Mouse (Mus musculus) midbrain, embryonic 14.5 days (tissue): ENCODE results near the gene Krt10. TPM values are rescaled to one million over a fixed set of nuclear protein-coding genes. Genes with fewer than 3 reads are reported as not detected.

Experiments used
- ATAC-seq: fragments of 200-750 bp; cut with Nextera tagmentation; 2 replicates; pipeline ENCODE4 v1.8.0; 2017; ENCODE audit warnings: moderate number of reproducible peaks, moderate library complexity; ENCODE audit not compliant: low FRiP score, low TSS enrichment
- DNase-seq: peaks from one replicate; pipeline ENCODE4 v3.0.0-alpha.2; 2015
- H3K27ac ChIP-seq: fragments of 300-500 bp; sonication (generic); replicated peaks from 2 replicates; pipeline ENCODE4 v1.5.1; 2014; ENCODE audit warnings: mild to moderate bottlenecking, low read depth, low read length, moderate library complexity
- H3K27me3 ChIP-seq: fragments of 300-500 bp; sonication (generic); 2 replicates; pipeline ENCODE4 v1.6.1; 2014; ENCODE audit warnings: low read length, control low read depth, mixed read lengths; ENCODE audit not compliant: control insufficient read depth, insufficient read depth
- H3K36me3 ChIP-seq: fragments of 300-500 bp; sonication (generic); 2 replicates; pipeline ENCODE4 v1.6.1; 2014; ENCODE audit warnings: low read length, control low read depth; ENCODE audit not compliant: control insufficient read depth, insufficient read depth
- H3K4me1 ChIP-seq: fragments of 300-500 bp; sonication (generic); 2 replicates; pipeline ENCODE4 v1.6.1; 2014; ENCODE audit warnings: mild to moderate bottlenecking, antibody characterized with exemption, low read length, control low read depth; ENCODE audit not compliant: control insufficient read depth, insufficient read depth
- H3K4me2 ChIP-seq: fragments of 300-500 bp; sonication (generic); 2 replicates; pipeline ENCODE4 v1.6.1; 2014; ENCODE audit warnings: mild to moderate bottlenecking, low read length, moderate library complexity
- H3K4me3 ChIP-seq: fragments of 300-500 bp; sonication (generic); replicated peaks from 2 replicates; pipeline ENCODE4 v1.5.1; 2014; ENCODE audit warnings: low read depth, low read length
- H3K9ac ChIP-seq: fragments of 300-500 bp; sonication (generic); replicated peaks from 2 replicates; pipeline ENCODE4 v1.6.1; 2014; ENCODE audit warnings: mild to moderate bottlenecking, low read length, moderate library complexity
- H3K9me3 ChIP-seq: fragments of 300-500 bp; sonication (generic); 2 replicates; pipeline ENCODE4 v1.6.1; 2016; ENCODE audit warnings: low read length, control low read depth, mixed read lengths; ENCODE audit not compliant: control insufficient read depth
- WGBS: fragments of 180-500 bp; shearing (Covaris S2); extraction: QIAGEN DNeasy Blood & Tissue Kit; methylation state at CpG from one replicate; pipeline ENCODE4 v1.1.7; 2014; 5-methylcytosine and 5-hydroxymethylcytosine counted together
- polyA plus RNA-seq: library from polyadenylated mRNA; unstranded; fragments of >200 nt; fragmentation: Nextera tagmentation; extraction: Ambion mirVana; gene quantifications from 2 replicates; pipeline ENCODE4 v1.2.1, GENCODE M21; 2014

Krt10 gene
- 33.8 and 37.9 TPM in 2 replicates for polyA plus RNA-seq

GRCm38 (mm10) chr11:99389264-99389663, at the start of gene Krt10:
Krt10 (minus strand) TSS chr11:99389364.
- DNase-seq (no peak), ATAC-seq (no peak)
- Histone ChIP-seq H3K27ac (no peak within 1 kb of the TSS), H3K9me3 (no peaks in the 10 kb centered on the region), H3K27me3 (no peaks in the 10 kb centered on the region), H3K9ac (no peak within 1 kb of the TSS), H3K4me3 (no peak within 1 kb of the TSS), H3K4me1 (no peaks in the 10 kb centered on the region), H3K4me2 (no peak within 1 kb of the TSS), H3K36me3 (no peaks in the 10 kb centered on the region)
- 88% methylated on average over 4 of the region's 4 CpGs for WGBS

- Histone ChIP-seq H3K27ac (no peak within 1 kb of the TSS), H3K4me2 (no peak within 1 kb of the TSS), H3K4me1 (no peaks in the 10 kb centered on the region), H3K9ac (no peak within 1 kb of the TSS), H3K4me3 (no peak within 1 kb of the TSS), H3K27me3 (no peaks in the 10 kb centered on the region), H3K36me3 (no peaks in the 10 kb centered on the region), H3K9me3 (no peaks in the 10 kb centered on the region)
- ATAC-seq (no peak), DNase-seq (no peak)
- WGBS: 67% methylated on average over 10 of the region's 10 CpGs
Measured at GRCm38 (mm10) chr11:99437972-99438371, 48.8 kb upstream of the Krt10 start, which contains the start of gene Krt20. Krt20 (minus strand) TSS chr11:99438150.

GRCm38 (mm10) chr11:99436625-99437024, 47.5 kb upstream of the Krt10 start:
- H3K9ac ChIP-seq: no peak overlapping the region
- H3K9me3 ChIP-seq: no peaks in the 10 kb centered on the region
- H3K4me2 ChIP-seq: no peak overlapping the region
- WGBS: 61% methylated on average over 4 of the region's 4 CpGs
- DNase-seq (no peak), ATAC-seq (no peak)
- no peaks in the 10 kb centered on the region for H3K27me3 ChIP-seq
- H3K27ac ChIP-seq: no peak overlapping the region
- H3K4me3 ChIP-seq: no peak overlapping the region
- H3K4me1 ChIP-seq: no peaks in the 10 kb centered on the region
- H3K36me3 ChIP-seq: no peaks in the 10 kb centered on the region

- Histone ChIP-seq H3K4me3 (no peak overlapping the region), H3K27ac (no peak overlapping the region), H3K4me1 (peaks cover 5% of the 10 kb centered on the region; the same call in 1 of the 2 replicates), H3K9ac (no peak overlapping the region), H3K36me3 (no peaks in the 10 kb centered on the region), H3K4me2 (no peak overlapping the region), H3K9me3 (no peaks in the 10 kb centered on the region), H3K27me3 (no peaks in the 10 kb centered on the region)
- no peak for ATAC-seq
- DNase-seq: peak; percentile 82
- WGBS: 41% methylated on average over 12 of the region's 12 CpGs
Measured at GRCm38 (mm10) chr11:99430670-99431069, 41.5 kb upstream of the Krt10 start.

- no peaks in the 10 kb centered on the region for H3K9me3 ChIP-seq
- H3K9ac ChIP-seq: no peak within 1 kb of the TSS
- DNase-seq (no peak), ATAC-seq (no peak)
- no peaks in the 10 kb centered on the region for H3K36me3 ChIP-seq
- no peak within 1 kb of the TSS for H3K27ac ChIP-seq
- 87% methylated on average over 10 of the region's 10 CpGs for WGBS
- H3K4me1 ChIP-seq: no peaks in the 10 kb centered on the region
- no peak within 1 kb of the TSS for H3K4me3 ChIP-seq
- no peaks in the 10 kb centered on the region for H3K27me3 ChIP-seq
- H3K4me2 ChIP-seq: no peak within 1 kb of the TSS
Measured at GRCm38 (mm10) chr11:99422159-99422558, 33.0 kb upstream of the Krt10 start, which contains the start of gene Krt12. Krt12 (minus strand) TSS chr11:99422259.

- WGBS: 66% methylated on average over 10 of the region's 10 CpGs
- Histone ChIP-seq H3K36me3 (no peaks in the 10 kb centered on the region), H3K4me3 (no peak overlapping the region), H3K4me2 (no peak overlapping the region), H3K27me3 (no peaks in the 10 kb centered on the region), H3K4me1 (no peaks in the 10 kb centered on the region), H3K9me3 (no peaks in the 10 kb centered on the region), H3K27ac (no peak overlapping the region), H3K9ac (no peak overlapping the region)
- ATAC-seq (no peak), DNase-seq (no peak)
Measured at GRCm38 (mm10) chr11:99420586-99420985, 31.4 kb upstream of the Krt10 start.

GRCm38 (mm10) chr11:99417819-99418218, 28.7 kb upstream of the Krt10 start:
- Histone ChIP-seq H3K4me2 (no peak overlapping the region), H3K9ac (no peak overlapping the region), H3K27me3 (no peaks in the 10 kb centered on the region), H3K36me3 (no peaks in the 10 kb centered on the region), H3K4me1 (no peaks in the 10 kb centered on the region), H3K9me3 (no peaks in the 10 kb centered on the region), H3K27ac (no peak overlapping the region), H3K4me3 (no peak overlapping the region)
- DNase-seq: no peak
- no peak for ATAC-seq
- WGBS: 74% methylated on average over 16 of the region's 16 CpGs

GRCm38 (mm10) chr11:99416902-99417301, 27.7 kb upstream of the Krt10 start:
- Histone ChIP-seq H3K27me3 (no peaks in the 10 kb centered on the region), H3K4me3 (no peak overlapping the region), H3K4me2 (no peak overlapping the region), H3K36me3 (no peaks in the 10 kb centered on the region), H3K27ac (no peak overlapping the region), H3K9me3 (no peaks in the 10 kb centered on the region), H3K9ac (no peak overlapping the region), H3K4me1 (no peaks in the 10 kb centered on the region)
- no peak for ATAC-seq
- 75% methylated on average over 13 of the region's 13 CpGs for WGBS
- DNase-seq: no peak

- 91% methylated on average over 13 of the region's 13 CpGs for WGBS
- no peak for DNase-seq
- Histone ChIP-seq H3K4me3 (no peak overlapping the region), H3K27me3 (no peaks in the 10 kb centered on the region), H3K36me3 (no peaks in the 10 kb centered on the region), H3K4me2 (no peak overlapping the region), H3K9me3 (no peaks in the 10 kb centered on the region), H3K9ac (no peak overlapping the region), H3K27ac (no peak overlapping the region), H3K4me1 (no peaks in the 10 kb centered on the region)
- no peak for ATAC-seq
Measured at GRCm38 (mm10) chr11:99414463-99415147, 25.4 kb upstream of the Krt10 start.
